Mouse (Mus musculus) cerebellum, adult 9-10 months (tissue): ENCODE measurements around the gene Adap2.
"Not testable (repeated sequence)": the region's sequence is repeated elsewhere in the genome, so short reads cannot be mapped to it uniquely, and the experiment has no call there.

Experiments used
- DNase-seq: peaks from one replicate; pipeline ENCODE4 v3.0.0; 2022

Adap2 gene

DNA sequence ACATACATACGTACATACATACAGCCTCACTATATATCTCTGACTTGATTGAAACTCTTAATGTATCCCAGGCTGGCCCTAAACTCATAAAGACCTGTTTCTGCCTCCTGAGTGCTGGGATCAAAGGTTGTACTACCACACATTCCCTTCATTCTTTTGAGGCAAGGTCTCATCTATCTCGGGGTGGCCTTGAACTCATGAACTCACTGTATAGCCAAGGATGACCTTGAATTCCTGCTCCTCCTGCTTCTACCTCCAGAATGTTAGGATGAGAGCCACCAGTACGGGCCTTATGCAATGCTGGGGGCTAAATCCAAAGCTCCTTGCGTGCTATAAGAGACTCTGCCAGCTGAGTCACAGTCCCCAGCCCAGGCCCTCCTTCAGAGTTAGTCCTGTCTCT is 7.1 kb downstream of the Adap2 start:
- DNase-seq = no peak

DNA sequence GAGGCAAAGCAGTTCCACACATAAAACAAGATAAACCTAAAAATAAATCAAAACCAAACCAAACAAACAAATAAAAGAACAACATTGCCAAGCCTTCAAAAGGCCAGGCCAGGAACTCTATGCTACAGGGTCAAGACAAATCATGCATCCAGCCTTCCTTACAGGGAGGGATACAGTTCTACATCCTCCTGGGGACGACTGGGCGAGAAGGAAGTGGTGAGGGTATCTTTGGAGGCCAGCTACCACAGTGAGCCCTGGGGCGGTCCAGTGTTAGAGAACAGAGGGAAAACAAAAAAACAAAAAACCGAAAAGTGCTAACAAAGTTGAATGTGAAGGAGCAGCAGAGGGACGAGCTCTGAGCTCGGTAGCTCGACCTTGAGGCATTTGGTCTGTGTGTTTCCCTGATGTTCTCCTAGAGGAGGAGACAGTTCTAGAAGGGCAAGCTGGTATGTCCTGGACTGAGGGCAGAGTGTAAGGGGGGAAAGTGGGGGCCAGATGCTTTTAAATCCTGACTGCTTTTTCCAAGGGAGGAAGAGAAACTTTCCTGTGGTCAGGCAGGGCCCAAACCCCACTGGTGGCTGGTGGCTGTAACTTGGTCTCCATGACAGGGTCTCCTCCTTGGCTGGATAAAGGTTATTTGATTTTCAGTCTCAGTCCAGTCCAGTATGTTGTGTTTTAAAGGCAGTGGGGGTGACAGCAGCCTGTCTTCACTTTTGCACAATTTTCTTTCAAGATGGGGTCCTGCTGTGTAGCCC is 9.6 kb downstream of the Adap2 start:
- DNase-seq = no peak

DNA sequence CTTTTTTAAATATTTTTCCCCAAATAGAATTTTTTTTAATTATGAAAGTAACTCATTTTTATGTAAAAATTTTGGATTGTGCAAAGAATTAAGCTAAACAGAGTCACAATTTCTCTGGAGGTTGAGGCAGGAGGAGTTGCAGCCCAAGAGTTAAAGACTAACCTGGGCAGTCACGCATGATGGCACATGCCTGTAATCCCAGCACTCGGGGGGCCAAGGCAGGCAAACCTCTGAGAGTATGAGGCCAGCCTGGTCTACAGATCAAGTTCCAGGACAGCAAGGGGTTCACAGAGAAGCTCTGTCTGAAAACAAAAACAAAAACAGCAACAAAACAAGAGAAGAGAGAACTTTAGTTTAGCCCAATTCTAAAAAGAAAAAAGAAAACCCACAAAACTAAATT is 10.3 kb downstream of the Adap2 start:
- DNase-seq = no peak

DNA sequence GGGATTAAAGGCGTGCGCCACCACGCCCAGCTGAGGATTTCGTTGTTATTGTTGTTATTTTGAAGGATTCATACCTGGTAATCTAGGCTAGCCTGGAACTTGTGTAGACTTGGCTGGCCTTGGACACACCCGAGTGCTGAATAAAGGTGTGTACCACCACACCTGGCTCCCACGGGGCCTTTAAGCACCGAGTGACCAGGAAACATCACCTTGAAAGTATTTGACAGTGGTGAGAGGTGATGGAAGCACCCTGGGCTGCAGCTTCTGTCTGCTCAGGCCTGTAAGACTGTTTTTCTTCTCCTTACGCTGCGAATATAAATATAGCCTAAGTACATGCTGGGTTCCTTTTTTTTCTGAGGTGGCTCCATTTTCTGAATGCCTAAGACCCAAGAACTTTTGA is 14.2 kb downstream of the Adap2 start:
- no peak for DNase-seq

DNA sequence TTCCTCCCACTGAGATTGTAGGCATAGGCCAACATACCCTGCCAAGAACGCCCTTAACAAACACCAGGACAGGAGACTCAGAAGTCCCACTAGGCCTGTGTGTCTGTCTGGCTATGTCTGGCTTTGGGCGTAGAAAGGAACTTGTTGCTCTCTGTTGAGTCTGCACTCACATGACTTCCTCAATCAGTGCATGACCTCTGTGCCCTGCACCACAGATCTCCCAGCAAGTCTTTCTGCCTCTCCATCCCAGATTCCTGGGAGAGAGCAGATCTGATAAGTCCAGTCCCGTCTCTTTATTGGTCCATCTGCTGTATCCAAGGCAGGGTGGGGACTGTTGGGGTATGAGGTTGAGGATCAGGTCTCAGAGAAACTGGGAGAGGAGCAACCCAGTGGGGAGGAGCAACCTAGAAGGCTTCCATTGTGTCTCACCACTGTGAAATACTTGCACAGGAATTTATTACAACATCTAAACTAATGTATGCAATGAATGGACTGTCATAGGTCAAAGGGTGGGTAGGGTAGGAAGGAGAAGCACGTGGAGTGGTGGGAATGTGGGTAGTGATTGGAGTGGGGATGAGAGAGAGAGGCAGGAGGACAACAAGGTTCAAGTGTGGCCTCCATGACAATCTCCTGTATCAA is 14.8 kb downstream of the Adap2 start:
- DNase-seq = no peak

DNA sequence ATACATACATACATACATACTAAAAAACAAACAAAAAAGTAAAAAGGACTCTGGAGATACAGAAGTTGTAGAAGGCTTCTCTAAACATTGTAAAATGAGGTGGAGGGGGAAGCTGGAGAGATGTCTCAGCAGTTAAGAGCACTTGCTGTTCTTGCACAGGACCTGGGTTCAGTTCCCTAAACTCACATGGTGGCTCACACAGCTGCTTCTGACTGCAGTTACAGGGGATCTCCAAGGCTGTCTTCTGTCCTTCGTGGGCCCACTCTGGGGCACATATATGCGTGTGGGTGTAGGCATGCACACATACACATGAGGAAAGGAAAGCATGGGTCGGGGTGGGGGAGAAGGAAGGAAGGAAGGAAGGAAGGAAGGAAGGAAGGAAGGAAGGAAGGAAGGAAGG is 15.7 kb downstream of the Adap2 start:
- no peak for DNase-seq

DNA sequence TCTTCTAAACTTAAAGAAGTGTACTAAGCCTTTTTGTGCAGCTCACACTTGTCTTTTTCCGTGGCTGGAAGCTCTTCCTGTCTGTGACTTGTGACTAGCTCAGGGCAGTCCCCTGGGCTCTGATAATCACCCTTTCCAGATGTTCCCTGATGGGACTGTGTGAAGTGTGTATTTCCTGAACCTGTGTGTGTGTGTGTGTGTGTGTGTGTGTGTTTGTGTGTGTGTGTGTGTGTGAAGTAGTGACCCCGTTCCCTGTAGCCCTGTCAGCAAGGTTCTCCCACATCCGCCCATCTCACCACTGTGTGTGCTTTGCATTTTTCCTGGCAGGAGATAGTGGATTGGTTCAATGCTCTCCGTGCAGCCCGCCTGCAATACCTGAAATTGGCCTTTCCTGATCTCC is 16.4 kb downstream of the Adap2 start:
- no peak for DNase-seq

DNA sequence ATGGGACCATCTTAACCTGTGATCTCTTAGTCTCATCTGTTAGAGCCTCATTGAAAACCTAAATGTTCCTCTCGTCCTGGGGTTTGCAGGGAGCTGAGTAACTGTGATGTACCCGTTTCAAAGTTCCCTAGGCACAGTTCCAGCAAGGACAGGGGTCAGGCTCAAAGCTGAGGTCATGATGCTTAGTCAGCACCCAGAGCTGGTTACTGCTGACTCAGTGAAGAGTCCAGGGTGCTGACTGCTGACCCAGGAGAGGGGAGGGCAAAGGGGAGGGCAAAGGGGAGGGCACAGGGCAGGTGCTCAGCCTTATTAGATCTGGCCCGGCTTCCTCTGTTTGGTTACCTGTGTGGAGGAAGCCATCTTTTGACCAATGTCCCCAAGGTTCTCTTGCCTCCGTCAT is 18.0 kb downstream of the Adap2 start:
- DNase-seq = no peak

DNA sequence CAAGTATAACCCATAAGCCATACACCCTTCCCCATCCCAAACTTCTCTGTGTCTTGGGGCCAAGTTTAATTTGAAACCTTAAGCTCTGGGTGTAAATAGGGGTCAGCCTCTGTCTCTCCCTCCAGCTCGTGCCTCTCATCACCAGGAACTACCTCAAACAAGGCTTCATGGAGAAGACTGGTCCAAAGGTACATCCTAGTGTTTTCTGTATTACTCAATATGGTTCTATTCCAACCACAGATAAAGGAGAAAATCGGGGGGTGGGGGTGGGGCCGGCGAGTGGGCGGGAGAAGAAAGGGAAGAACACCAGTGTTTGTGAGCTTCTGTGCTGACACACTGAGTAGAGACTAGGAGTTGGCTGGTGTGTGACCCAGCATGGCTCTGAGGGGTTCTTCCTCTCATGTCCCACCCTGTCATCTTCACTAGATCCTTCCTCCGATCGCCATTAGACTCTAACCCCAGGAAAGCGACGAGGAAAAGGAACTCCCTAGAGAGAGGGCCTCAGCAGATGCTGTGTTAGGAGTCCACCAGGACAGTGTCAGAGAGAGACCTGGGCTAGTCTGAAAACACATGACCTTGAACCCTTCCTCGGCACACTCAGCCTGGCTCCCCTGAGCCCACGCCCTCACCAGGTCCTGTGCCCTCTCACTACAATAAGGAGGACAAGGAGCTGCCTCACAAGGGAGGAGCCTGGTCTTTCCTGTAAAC is 20.2 kb downstream of the Adap2 start:
- DNase-seq = no peak

DNA sequence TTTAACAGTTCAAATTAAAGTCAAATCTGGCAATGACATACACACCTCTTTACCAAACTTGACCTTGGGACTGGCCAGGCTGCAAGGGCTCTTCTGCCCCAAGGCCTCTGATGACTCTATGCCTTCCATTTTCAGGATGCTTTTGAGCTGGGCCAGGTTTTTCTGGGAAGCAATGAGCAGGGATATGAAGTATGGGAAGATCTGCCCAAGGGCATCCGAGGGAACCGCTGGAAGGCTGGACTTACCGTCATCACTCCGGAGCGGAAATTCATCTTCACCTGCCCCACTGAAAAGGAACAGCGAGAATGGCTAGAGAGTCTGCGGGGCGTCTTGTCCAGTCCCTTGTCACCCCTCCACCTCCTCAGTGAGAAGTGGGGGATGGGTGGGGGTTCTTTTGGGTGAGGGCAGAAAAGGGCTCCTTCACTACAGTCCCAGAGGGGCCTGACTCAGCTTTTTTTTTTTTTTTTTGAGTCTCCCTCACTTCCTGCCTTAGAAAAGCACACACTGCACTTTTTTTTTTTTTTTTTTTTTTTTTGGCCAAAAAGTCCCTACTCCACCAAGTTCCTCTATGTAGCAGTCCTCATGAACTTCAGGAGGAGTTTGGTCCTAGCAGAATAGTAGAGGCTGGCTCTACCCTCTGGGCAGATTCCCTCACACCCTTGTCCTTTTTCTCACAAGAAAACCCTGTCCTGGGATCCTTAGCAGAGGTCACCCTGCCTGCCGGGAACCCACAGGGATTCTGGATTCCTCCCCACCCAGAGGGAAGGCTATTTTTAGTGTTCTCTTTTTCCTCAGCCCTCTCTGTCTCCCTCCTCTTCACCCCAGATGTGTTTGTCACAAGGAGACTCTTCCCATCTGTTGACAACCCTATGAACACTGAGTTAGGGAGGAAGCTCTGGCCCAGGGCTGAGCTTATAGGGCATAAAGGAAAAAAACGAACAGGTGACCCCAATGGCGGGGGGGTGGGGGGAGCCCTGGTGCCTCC is 23.3 kb downstream of the Adap2 start:
- DNase-seq = no peak

DNA sequence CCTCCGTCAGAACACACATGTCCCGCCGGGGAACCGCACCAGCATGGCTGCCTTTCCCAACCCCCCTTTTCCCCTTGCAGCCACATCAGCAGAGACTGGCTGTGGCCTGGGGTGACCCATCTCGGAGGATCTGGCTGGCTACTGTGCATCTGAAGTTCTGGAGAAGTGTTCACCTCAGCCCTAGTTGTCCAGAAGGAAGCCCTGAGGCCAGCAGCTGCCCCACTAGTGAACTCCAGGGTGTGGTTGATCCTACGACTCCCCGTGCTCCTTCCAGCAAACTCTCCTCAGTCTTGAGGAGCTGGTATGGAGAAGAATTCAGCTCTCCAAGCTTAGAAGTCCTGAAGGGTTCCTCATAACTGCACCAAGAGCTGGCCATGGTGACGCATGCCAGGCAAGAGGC is 24.4 kb downstream of the Adap2 start:
- DNase-seq = no peak

DNA sequence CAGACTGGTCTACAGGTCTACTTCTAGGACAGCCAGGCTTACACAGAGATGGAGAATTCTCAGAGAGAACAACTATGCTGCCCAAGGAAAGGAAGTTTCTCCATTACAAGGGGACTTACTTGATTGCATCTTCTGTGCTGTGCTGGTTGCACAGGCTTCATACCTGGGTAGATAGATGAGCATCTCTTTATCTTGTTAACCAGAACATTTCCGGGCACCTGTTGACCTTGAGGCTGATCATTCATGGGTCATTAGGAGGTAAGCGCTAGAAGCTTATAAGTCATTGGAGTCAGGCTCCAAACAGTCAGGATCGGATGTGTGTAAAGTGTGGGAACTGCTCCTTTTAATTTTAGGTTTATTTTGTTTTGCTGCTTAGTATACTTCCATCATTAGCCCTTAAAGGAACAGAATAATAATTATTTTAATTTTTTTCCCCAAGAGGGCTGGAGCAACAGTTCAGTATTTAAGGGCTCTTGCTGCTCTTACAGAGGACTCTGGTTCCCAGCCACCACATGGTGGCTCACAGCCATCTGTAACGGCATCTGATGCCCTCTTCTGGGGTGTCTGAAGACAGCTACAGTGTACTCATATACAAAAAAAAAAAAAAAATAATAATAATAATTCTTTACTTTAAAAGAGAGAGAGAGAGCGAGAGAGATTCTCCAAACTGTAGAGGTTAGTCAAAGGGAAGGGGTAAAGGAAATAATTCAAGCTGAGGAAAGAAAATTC is 27.3 kb downstream of the Adap2 start:
- no peak for DNase-seq

DNA sequence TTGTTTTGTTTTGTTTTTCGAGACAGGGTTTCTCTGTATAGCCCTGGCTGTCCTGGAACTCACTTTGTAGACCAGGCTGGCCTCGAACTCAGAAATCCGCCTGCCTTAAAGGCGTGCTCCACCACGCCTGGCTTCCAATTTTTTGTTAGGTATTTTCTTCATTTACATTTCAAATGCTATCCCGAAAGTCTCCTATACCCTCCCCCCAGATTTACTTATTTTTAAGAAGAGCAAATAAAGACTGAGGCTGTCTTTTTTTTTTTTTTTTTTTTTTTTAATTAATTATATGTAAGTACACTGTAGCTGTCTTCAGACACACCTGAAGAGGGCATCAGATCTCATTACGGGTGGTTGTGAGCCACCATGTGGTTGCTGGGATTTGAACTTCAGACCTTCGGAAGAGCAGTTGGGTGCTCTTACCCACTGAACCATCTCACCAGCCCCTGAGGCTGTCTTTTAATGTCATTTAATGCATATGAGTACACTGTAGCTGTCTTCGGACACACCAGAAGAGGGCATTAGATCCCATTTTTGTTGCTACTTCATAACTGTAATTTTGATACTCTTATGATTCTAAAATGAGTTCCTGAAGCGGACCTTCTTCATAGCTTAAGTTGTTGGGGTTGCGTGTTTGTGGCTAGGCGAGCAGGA is 29.3 kb downstream of the Adap2 start:
- DNase-seq = not testable (repeated sequence)

DNA sequence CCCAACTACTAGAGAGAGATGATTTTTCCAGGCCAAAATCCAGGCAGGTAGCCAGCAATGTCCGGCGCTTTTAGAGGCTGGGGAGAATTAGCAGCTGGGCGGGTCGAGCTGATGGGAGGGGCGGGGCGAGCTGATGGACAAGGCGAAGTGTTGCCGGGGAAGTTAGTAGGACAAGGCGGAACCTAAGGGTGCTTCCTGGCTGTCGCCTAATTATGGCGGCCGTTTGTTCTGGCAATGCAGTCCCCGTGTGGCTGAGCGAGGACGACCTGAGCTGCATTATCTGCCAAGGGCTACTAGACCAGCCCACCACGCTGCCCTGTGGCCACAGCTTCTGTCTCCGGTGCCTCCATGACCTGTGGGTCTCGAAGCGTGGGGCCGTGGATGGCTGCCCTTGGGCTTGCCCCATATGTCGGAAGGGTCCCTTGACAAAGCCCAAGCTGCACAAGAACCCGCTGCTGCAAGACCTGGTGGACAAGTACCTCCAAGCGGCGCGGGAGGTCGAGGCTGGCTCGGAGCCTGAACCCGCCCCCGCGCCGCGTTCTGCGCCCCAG is 29.9 kb downstream of the Adap2 start, which contains the start of gene Rnf135:
Gene Rnf135, plus strand, starts transcription at position 147 of the 551 bp plus-strand sequence.
- peak; percentile 90 for DNase-seq

DNA sequence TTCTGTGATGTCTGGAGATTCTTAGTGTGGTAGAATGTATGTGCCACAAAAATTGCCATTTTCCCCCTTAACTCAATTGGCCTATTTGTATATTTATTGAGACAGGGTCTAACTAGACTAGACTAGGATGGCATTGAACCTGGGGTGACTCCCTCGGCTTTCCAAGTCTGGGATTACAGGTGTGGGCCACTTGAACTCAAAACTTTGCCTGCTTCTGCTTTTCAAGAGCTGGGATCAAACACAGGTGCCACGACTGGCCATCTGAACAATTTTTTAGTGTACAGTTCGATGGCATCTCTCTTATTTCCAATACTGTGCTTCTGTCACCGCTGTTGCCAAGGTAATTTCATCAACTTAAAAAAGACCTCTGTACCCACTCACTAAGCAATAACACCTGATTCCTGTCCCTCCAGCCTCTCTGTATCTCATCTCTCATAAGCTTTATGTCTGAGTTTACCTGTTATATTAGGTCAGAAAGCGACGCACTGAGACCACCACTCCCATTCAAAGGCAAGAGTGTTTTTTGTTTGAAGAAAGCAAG is 30.7 kb downstream of the Adap2 start:
- DNase-seq = no peak

DNA sequence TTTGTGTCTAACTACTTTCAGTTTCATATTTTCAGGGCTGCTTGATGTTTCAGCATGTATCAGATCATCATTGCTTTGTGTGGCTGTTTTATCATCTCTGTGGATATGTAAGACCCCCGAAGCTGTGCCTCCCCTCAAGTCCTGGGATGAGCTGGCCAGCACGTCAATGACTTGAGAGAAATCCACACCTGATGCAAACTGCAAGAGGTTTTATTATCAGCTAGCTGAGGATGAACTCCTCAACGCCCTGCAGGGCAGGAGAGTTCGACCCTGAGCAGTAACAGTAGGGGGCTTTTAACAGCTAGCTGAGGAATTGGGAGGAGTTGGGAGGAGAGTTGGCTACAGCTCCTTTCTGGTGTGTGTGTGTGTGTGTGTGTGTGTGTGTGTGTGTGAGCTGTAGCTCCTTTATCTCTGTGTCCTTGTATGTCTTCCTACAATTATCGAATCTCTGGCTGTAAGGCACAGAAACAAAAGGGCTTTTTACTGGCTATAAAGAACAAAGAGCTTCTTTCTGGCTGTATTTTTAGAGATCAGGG is 31.6 kb downstream of the Adap2 start:
- DNase-seq = not testable (repeated sequence)

DNA sequence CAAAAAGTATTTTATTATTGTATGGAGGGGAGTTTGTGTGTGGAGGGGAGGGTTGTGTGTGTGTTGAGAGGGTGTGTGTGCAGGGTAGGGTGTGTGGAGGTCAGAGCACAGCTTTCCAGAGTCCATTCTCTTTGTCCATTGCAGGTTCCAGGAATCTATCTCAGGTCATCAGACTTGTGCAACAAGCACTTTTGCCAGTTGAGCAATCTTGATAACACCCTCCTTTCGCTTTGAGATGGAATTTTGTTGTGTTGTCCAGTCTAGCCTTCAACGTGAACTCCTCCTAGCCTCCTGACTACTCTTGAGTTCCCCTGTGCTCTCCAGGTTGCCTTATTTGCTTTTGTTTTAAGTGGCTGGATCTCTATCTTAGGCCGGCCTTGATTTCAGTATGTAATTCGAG is 36.4 kb downstream of the Adap2 start:
- no peak for DNase-seq

DNA sequence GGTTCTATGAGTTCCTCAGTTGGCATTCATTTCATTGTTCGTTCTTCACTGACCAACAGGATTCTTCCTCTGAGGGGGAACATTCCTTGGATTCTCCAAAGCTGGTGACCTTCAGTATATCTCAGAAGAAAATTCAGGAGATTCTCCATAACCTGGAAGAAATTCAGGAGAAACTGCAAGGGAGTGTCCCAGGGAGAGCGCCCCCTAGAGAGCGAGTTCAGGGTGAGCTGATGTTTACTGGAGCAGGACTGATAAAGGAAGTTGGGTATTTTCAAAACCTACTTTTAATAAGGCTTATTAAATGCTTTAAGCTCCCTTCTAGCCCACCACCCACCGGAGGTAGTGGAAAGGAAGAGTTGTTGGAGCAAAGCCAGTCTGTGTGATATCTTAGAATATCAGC is 39.9 kb downstream of the Adap2 start:
- no peak for DNase-seq

DNA sequence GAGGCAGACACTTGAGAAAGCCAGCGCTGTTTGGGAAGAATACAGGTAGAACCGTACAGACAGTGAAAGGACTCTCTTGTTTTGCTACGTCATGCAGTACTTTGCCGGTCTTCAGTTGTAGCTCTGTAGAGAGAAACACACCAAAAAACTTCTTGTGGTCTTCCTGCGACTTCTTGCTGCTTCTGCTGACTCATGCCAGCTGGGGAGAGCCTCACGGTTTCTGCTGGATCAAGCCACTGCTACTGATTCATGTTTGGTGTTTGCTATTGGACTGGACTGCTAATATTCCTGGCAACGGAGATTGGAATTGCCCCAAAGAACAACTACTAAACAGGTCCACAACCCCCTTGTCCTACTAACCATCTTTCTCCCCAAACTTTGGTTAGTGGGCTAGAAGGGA is 42.4 kb downstream of the Adap2 start:
- DNase-seq = no peak

DNA sequence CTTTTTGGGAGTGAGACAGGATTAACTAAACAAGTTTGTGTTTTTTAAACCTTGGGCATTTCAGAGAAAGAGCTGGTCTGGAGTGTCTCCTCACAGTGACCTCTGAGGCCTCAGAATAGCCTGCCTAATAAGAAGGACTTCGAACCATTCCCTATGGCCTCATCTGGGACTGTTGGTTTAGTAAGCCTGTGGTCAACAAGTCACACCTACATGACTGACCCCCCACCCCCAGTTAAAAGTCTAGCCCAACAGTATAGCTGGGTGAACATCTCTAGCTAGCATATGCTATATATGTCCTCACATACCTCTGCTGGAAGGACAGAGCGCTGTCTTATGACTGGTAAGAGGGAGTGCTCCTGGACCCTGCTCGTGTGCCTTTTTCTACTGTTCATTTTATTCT is 45.4 kb downstream of the Adap2 start:
- DNase-seq = no peak

DNA sequence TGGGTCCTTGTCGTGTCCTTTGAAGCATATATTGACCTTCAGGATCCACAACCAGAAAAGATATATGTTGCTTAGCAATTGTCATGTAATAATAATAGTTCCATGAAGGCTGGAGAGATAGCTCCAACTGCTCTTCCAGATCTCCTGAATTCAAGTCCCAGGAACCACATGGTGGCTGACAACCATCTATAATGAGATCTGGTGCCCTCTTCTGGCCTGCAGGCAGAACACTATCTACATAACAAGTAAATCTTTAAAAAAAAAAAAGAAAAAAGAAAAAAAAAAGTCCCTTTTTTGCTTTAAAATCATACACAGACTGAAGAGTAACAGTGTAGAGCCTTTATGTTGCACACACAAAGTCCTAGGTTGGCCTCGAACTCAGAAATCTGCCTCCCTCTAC is 45.9 kb downstream of the Adap2 start:
- DNase-seq = no peak
